Mouse (Mus musculus): ENCODE results near the gene Nepro.

DNA sequence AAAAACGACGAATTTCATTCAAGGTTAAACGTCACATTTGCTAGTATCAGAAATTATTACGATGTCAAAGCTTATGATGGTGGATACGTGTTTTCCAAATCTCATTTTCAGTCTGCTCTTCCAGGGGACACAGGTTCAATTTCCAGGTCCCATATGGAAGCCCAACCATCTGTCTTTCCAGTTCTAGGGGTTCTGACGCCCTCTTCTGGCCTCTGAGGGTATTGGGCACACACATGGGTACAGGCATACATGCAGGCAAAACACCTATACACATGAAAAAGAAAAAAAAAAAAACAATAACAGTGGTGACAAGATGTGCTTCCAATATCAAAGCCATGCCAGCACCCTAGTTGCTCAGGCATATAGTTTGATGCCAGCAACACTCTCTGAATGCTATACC lies 30.4 kb upstream of the Nepro start:
- TF ChIP-seq POLR2A (IDR thresholded peaks at IDR 0.05; ENCODE audit: low read depth, low read length) (no peak), CTCF (IDR thresholded peaks at IDR 0.05; ENCODE audit: borderline replicate concordance, insufficient read depth, low read length) (no peak)
